Mouse (Mus musculus): ENCODE results near the gene Slc20a1. TPM values are rescaled to one million over a fixed set of nuclear protein-coding genes. Genes with fewer than 3 reads are reported as not detected.
A peak's percentile ranks its signal among the peaks of the same experiment; 100 is the strongest.

Slc20a1 gene
- total RNA-seq, 4 experiments from 2014 or later = 7.6 to 13.2 (median 10.0) TPM

DNA sequence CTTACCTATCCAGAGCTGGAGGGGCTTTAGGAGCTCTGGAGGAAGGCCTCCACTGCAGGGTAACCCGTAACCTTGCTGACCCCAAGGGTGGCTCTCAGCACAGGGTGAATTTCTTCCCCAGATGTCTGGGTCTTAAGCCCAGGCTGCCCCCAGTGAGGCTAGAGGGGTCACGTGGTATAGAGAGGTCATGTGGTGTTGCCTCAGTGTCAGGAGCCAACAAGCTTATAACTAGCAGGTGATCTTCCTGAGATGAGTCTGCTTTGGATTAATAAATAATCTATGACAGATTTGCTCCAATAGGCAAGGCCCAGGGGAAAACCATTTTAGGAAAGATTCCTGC, 55.0 kb downstream of the Slc20a1 start:
- no peak for DNase-seq (ENCODE audit: low spot score)

DNA sequence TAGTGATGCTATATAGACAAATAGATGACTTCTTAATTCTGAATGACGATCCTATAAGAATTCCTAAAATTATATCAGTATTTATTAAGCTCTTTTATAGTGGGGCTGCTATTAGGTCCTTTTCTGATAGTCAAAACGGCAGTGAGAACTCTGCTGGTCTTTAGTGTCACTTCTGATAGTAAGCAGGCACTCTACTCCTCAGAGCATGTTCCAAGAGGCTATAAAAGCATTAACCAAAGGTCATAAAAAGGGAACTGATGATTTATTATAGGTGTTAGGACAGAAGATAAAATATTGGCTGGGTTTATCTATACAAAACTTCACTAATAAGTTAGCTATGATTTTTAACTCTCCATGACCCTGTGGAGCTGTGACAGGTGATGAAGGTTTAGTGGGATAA, 55.5 kb downstream of the Slc20a1 start:
- DNase-seq (ENCODE audit: low spot score) = no peak

DNA sequence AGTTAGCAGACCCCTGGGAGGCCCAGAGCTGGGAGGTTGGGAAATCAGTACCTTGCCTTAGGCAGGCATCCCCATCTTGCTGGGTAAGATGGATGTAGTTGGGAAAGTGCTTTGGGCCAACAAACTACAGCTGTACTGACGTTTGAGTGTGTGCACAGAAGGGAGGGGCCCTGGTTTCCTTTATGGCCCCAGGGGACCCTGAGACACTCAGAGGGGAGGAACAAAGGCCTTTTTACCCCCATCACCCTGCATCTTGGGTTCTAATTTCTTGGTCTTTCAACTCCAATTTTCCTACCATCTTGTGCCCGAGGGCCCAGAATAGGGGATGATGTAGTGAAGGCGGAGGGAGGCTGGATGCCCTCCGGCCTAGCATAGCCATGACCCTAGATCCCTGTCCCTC, 57.4 kb downstream of the Slc20a1 start:
- no peak for DNase-seq (ENCODE audit: low spot score)

DNA sequence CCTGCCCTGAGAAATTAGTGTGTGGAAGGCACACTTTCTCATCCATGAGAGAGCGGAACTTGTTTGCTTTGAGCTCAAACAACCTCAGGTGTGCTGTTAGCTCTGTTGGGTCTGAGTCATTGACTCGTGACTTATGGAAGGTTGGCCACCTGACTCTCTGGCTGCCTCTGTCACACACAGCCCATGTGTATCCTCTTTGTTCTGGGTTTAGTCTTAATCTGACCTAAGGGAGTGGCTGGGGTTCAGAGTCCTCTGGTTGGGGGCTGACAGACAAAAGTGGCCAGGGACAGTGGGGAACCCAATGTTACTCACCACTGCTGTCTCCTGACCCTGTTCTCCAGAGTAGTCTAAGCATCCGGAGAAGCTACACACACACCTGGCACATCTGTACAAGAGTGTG, 59.5 kb downstream of the Slc20a1 start:
- DNase-seq (ENCODE audit: low spot score) = no peak

DNA sequence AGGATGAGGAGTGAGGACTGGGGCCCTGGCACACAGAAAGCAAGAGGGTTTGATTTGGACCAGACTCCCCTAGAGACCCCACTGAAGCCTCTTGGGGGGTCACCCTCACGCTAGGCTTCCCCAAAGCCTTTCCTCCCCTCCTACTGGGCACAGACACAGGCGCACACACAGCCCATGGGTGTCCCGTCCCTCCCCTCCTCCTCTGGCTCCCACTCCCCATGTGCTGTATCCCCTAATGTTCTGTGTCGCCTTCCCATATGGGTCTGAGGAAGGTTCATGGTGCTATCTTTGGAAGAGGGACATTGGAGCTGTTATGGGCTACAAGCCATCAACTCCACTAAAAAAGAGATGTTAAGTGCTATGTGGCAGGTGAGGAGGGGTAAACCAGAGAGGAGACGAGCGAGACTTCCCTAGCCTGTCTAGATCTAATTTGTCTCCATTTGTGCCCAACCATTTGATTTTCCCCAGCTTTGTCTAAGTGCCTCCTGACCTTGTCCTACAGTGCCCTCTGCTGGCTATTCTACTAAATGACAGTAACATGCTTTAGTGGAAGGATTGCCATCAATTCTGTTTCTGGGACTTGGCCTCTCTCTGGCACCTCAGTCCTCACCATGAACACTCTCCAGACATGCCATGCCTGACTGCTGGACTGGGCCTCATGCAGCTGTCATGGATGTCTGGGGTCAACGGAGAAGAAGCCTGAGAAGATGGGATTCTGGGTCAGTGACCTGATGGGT, 60.1 kb downstream of the Slc20a1 start:
- DNase-seq (ENCODE audit: low spot score) = peak; percentile 82

DNA sequence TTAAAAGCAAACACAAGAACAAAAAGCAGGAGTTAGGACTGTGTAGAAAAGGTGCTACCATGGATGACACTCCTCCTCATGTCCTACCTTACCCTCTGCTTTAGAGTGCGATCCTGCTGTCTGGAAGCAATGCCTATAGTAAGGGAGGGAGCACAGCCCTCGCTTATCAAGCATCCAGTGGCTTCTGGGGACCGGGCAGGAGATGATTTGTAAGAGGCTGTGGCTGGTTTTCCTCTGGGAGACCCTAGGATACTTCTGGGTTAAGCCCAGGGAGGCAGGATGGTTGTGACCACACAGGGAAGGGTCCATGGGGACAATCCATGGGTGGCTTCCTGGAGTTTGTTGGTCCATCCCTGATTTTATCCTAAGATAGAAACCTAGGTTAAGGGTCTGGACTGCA, 62.1 kb downstream of the Slc20a1 start:
- DNase-seq (ENCODE audit: low spot score) = no peak

Other genes starting within 250 kb of the Slc20a1 start
- 1 to 10 TPM; 2.6 to 9.2 (median 5.5) TPM for gene Zc3h6, start 231.4 kb upstream of the Slc20a1 start, total RNA-seq (2022)
- gene Gm10762, start 231.0 kb upstream of the Slc20a1 start, total RNA-seq (2022) = 10 to 100 TPM; 10.7 to 12.4 (median 12.2) TPM
- gene Vinac1, start 150.6 kb upstream of the Slc20a1 start, total RNA-seq (2022) = under 1 TPM in 1 of 4 experiments, not detected in 3; 0.08 TPM
- gene Ttl, start 132.8 kb upstream of the Slc20a1 start, total RNA-seq (2022) = 10 to 100 TPM; 17.9 to 22.8 (median 21.9) TPM
- 10 to 100 TPM in 2 of 4 experiments, 1 to 10 TPM in 2; 9.6 to 11.5 (median 10.1) TPM for gene Polr1b, start 97.8 kb upstream of the Slc20a1 start, total RNA-seq (2022)
- 10 to 100 TPM; 10.4 to 15.9 (median 11.9) TPM for gene Chchd5, start 69.1 kb upstream of the Slc20a1 start, total RNA-seq (2022)
- gene Ckap2l, start 98.4 kb downstream of the Slc20a1 start, total RNA-seq (2022) = under 1 TPM; 0.19 to 0.78 (median 0.33) TPM
- gene Il1a, start 111.2 kb downstream of the Slc20a1 start, total RNA-seq (2022) = not detected
- gene Il1b, start 172.4 kb downstream of the Slc20a1 start, total RNA-seq (2022) = 1 to 10 TPM in 2 of 4 experiments, under 1 TPM in 2; 0.47 to 1.9 (median 1.0) TPM